Mouse (Mus musculus) olfactory bulb, adult 2 months (tissue): ENCODE measurements around the gene Zdhhc21. TPM values are rescaled to one million over a fixed set of nuclear protein-coding genes. Genes with fewer than 3 reads are reported as not detected.

Source experiments
- H3K27ac ChIP-seq: fragments of 200-500 bp; 2 replicates; pipeline ENCODE4 v1.5.1; 2012; ENCODE audit warnings: low read depth, low read length; ENCODE audit not compliant: insufficient read depth
- H3K4me1 ChIP-seq: fragments of 200-500 bp; 2 replicates; pipeline ENCODE4 v1.6.1; 2012; ENCODE audit warnings: low read length; ENCODE audit not compliant: control insufficient read depth, insufficient read depth
- H3K4me3 ChIP-seq: fragments of 200-500 bp; 2 replicates; pipeline ENCODE4 v1.5.1; 2012; ENCODE audit warnings: mild to moderate bottlenecking, low read depth, low read length, moderate library complexity; ENCODE audit not compliant: insufficient read depth
- CTCF ChIP-seq: fragments of 200-500 bp; IDR thresholded peaks from 2 replicates; pipeline ENCODE4 v1.5.1; 2012; ENCODE audit warnings: low read depth, mild to moderate bottlenecking, low read length, moderate library complexity; ENCODE audit not compliant: insufficient read depth
- POLR2A ChIP-seq: fragments of 200-500 bp; IDR thresholded peaks from 2 replicates; pipeline ENCODE4 v1.6.1; 2012; ENCODE audit warnings: mild to moderate bottlenecking, low read depth, low read length, moderate library complexity; ENCODE audit not compliant: insufficient read depth
- WGBS: fragments of 180-500 bp; shearing (Covaris S2); methylation state at CpG from one replicate; pipeline ENCODE4 v1.1.7; 2018; 5-methylcytosine and 5-hydroxymethylcytosine counted together
- polyA plus RNA-seq: library from polyadenylated mRNA; stranded (reverse); fragments of >200 nt; gene quantifications from 2 replicates; pipeline ENCODE4 v1.2.4, GENCODE M21; 2012; ENCODE audit warnings: low replicate concordance; ENCODE audit not compliant: missing spikeins, insufficient read depth, insufficient read length

Zdhhc21 gene
- polyA plus RNA-seq, 1 experiment: not detected

DNA sequence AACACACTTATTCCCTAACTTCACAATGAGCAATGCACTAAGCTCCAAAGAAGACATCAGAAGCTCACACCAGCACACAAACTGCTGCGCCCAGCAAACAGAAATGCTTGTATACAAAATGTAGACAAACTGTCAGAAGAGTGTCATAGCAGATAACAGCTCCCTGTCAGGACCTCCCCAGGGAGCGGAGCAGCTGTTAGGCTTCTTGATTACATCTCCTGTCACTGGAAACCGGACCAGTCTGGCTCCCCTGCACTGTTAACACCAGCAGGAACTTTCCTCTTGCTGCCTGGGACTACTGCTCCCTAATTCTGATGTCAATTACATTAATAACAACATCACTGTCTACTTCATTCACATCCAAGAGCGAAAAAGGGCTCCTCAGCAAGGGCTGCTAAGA is 44.5 kb downstream of the Zdhhc21 start:
- WGBS: 80% methylated on average over 4 of the region's 4 CpGs
- TF ChIP-seq POLR2A: no peak
- no peak for TF ChIP-seq CTCF
- H3K4me3 ChIP-seq: no peak overlapping the region
- no peak overlapping the region for H3K27ac ChIP-seq
- H3K4me1 ChIP-seq: 0 out of 2 replicates have a peak, but pooled peaks cover 2% of the 10 kb centered on the region

DNA sequence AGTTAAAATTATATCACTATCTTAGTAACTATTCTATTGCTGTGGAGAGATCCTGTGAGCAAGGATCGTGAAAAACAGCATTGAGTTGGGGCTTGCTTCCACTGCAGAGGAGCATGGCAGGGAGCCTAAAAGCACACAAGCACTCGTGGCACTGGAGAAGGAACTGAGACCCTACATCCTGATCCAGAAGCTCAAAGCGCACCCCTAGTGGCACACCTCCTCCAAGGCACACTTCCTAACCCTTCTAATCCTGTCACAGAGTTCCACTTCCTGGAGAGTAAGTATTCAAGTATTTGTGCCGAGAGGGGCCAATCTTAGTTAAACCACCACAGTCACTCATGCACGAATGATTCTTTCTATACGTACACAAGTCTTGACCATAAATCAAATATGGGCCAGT is 46.4 kb downstream of the Zdhhc21 start:
- Histone ChIP-seq H3K4me1 (0 out of 2 replicates have a peak, but pooled peaks cover 2% of the 10 kb centered on the region), H3K4me3 (no peak overlapping the region), H3K27ac (no peak overlapping the region)
- no peak for TF ChIP-seq CTCF
- 80% methylated on average over 6 of the region's 6 CpGs for WGBS

DNA sequence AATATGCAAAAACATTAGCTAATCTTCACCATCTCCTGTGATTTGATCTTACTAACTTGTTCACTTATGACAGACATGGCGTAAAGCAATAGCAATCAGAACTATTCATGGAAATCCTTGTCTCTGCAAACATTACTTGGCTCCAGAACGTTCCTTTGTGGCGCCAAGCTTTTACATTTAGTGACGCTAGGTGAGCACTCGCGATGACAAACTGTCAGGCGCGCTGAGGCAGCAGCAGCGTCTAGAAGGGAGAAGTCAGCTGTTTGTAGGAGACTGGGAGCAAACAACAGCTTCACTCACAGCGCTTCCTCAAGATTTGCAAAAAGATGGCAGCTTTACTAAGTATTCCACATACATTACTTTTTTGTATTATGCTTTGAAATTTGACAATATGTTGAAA is 51.9 kb downstream of the Zdhhc21 start:
- H3K4me3 ChIP-seq: no peak overlapping the region
- TF ChIP-seq CTCF (no peak), POLR2A (no peak)
- H3K27ac ChIP-seq: no peak overlapping the region
- 84% methylated on average over 10 of the region's 10 CpGs for WGBS
- no peaks in the 10 kb centered on the region for H3K4me1 ChIP-seq

DNA sequence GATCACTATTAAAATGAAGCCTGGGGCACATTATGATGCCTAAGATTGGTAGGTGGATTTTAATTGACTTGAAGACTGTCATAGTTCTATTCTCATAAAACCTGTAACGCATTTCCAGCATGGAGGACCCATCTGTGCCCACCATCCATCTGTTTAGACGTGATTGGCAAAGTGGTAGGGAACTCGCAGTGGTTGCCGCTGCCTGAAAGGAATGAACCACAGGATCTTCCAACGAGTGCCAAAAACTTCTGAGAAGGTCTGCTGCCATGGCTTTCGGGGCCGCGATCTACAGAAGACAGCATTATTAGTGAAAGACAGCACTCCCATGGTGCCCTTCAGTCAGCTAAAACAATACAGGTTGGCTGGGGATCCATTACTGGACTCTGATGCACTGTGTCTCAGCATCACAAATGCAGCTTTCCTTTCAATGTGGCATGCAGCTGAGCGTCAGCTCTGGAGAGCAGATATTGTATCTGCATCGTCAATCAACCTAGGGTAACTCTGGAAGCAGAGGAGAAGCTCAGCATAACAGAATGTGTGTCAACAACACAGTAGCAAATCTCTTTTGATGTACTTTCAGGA is 53.5 kb downstream of the Zdhhc21 start:
- WGBS: 60% methylated on average over 10 of the region's 10 CpGs
- TF ChIP-seq POLR2A: no peak
- no peak for TF ChIP-seq CTCF
- Histone ChIP-seq H3K4me1 (no peaks in the 10 kb centered on the region), H3K27ac (no peak overlapping the region), H3K4me3 (no peak overlapping the region)

DNA sequence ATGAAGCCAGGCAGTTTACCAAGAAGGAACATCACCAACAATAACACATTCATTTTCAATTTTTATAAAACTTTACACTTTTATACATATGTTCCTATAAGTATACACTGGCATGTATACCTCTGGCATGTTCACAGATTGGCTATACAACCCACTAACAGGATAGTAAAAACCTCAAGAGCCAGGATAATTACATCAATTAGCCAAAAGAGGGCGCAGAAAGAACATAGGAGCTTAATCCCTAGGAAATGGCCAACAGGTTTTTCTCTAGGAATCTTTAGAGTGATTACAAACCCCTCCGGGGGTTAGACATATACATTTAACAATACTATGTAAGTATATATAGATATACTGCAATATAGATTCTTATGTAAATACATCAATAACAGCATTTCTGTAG is 55.7 kb downstream of the Zdhhc21 start:
- WGBS: 18% methylated on average over 2 of the region's 2 CpGs
- H3K4me1 ChIP-seq: no peaks in the 10 kb centered on the region
- no peak overlapping the region for H3K27ac ChIP-seq
- TF ChIP-seq POLR2A: no peak
- no peak for TF ChIP-seq CTCF
- no peak overlapping the region for H3K4me3 ChIP-seq

DNA sequence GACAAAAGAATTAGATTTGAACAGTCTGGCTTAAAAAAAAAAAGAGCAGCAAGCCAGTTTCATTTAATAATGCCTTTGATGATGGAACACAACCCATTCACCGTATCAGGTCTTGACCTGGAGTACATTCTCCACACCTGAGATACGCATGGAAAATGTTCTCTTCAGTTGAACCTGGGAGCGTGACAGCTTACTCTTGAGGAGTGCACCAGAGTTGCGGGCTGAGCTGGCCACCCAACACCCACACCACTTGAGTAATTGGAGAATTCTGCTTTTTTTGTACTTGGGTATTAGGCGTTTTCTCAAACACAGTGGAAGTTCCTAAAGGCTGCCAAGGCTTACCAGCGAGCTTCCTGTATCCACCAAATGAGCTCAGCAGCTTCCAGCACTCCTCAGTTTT is 66.2 kb downstream of the Zdhhc21 start:
- no peak for TF ChIP-seq POLR2A
- TF ChIP-seq CTCF: no peak
- WGBS: 75% methylated on average over 6 of the region's 6 CpGs
- Histone ChIP-seq H3K4me1 (no peaks in the 10 kb centered on the region), H3K4me3 (no peak overlapping the region), H3K27ac (no peak overlapping the region)

DNA sequence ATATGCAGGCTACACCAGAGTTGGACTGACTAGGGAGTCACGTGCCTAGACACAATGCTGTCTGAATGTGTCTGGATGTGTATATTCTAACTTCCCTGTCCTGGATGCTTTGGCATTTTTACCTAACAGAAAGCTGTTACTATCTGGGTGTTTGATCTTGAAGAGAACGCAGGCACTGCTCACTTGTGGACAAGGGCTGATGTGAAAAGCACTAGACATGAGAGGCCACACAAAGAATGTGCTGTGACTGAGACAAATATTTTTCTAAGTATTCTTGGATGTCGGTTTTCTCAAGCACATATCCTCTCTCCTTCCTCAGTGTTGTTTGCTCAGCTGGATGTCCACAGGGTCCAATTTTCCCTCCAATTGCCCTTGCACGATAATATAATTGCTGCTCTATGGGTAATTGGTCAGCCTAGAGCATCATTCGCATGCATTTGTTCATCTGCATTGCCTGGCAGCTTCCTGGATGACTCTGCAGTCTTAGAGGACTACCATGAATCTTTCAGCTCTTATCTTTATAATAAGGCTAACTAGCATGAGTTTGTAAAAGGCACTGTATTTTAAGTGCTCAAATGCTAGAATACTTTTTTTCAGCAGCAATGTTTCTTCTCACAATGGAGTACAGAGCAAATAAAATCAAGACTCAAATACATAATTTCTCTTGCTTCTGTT is 66.7 kb downstream of the Zdhhc21 start:
- Histone ChIP-seq H3K4me3 (no peak overlapping the region), H3K4me1 (no peaks in the 10 kb centered on the region), H3K27ac (no peak overlapping the region)
- TF ChIP-seq CTCF: no peak
- TF ChIP-seq POLR2A: no peak
- WGBS: 64% methylated on average over 5 of the region's 5 CpGs

DNA sequence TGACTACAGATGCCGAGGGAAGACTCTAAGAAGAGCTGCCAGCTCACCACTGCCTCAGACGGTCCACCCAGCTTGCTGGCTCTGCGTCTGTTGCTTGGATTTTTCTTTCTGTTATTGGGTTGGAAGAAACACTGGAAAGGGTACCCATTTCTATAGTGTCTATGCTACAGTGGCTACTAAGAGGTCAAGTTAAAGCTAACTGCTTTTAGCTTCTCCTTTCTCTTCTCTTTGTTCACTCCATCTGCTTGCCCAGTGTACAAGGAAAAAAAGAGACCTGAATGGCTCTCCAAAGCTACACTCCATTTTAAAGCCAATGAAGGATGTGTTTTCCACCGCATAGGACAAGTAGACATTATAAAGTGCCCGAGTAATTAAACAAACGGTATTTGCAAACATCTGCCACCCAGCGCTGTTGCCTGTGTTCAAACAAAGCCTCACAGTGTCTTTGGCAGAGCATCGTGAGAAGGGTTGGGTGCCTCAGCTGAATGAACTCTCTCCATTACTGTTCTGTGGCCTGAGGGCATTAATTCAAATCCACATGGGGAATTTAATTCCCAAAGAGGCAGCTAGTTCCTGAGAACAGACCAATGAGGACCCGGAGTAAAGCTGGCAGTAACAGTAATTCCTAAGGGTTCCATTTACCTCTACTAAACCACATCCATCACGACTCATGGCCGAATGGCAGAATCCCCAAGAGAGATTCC is 94.1 kb downstream of the Zdhhc21 start:
- TF ChIP-seq POLR2A (no peak), CTCF (no peak)
- 49% methylated on average over 11 of the region's 11 CpGs for WGBS
- no peak overlapping the region for H3K27ac ChIP-seq
- no peaks in the 10 kb centered on the region for H3K4me1 ChIP-seq
- H3K4me3 ChIP-seq: no peak overlapping the region

DNA sequence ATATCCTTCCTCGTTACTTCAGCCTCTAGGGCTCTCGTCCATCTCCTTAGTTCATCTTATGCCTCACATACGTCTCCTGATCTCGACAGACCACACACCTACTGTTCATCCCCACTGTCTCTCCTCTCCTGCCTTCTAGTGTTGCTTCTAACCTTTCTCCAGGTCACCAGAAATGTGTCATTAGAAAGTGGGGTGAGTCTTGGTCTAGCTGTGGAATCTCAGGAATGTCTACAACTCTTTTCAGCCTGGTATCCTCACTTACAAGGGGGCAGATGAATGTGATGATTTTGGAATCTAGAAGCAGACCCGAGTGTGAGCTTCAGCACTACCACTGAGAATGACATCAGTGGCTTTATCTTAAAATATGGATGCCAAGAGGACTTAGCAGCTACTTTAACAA is 96.2 kb downstream of the Zdhhc21 start:
- Histone ChIP-seq H3K27ac (no peak overlapping the region), H3K4me1 (no peaks in the 10 kb centered on the region), H3K4me3 (no peak overlapping the region)
- TF ChIP-seq POLR2A: no peak
- no peak for TF ChIP-seq CTCF
- 77% methylated on average over 5 of the region's 5 CpGs for WGBS
